Mouse (Mus musculus) left cerebral cortex, postnatal 4 days (tissue): Measurements from ENCODE around the gene Herc1. TPM values are rescaled to one million over a fixed set of nuclear protein-coding genes. Genes with fewer than 3 reads are reported as not detected.

ENCODE experiments used
- DNase-seq: peaks from one replicate; pipeline ENCODE4 v3.0.0-alpha.2; 2022
- intact Hi-C: fragments of 180-260 bp; cut with DNase I; formaldehyde crosslinking; loops from one replicate; pipeline ENCODE4 v1.15.1; 2025
- total RNA-seq, 2 experiments: library from RNA; stranded (reverse); gene quantifications; 2 replicates each; pipeline ENCODE4 v1.2.3; 2021

Gene Herc1
- total RNA-seq, 2 experiments from 2014 or later: 125 to 130 TPM

GRCm38 (mm10) chr9:66477785-66478184 is 127.5 kb downstream of the Herc1 start:
- intact Hi-C loops: no loop called here

GRCm38 (mm10) chr9:66483429-66483828 is 133.2 kb downstream of the Herc1 start:
- intact Hi-C loops: loop anchor here (10.0 kb wide), 1 partner anchor 69 kb away; no protein-coding TSS in a partner anchor
- DNase-seq: no peak

More at GRCm38 (mm10) chr9:66477785-66478184, 127.5 kb downstream of the Herc1 start:
- DNase-seq: no peak

GRCm38 (mm10) chr9:66488786-66489185 is 138.5 kb downstream of the Herc1 start:
- intact Hi-C loops: loop anchor here (10.0 kb wide), 1 partner anchor 74 kb away; no protein-coding TSS in a partner anchor
- DNase-seq: no peak

GRCm38 (mm10) chr9:66492361-66492760 is 142.1 kb downstream of the Herc1 start:
- intact Hi-C loops: no loop called here

GRCm38 (mm10) chr9:66493992-66494391 is 143.7 kb downstream of the Herc1 start:
- no peak for DNase-seq
- intact Hi-C loops: no loop called here

More at GRCm38 (mm10) chr9:66492361-66492760, 142.1 kb downstream of the Herc1 start:
- no peak for DNase-seq

GRCm38 (mm10) chr9:66501248-66501647 is 151.0 kb downstream of the Herc1 start:
- intact Hi-C loops: no loop called here
- DNase-seq: no peak

- intact Hi-C loops: no loop called here
- no peak for DNase-seq
These were observed 153.7 kb downstream of the Herc1 start for GRCm38 (mm10) chr9:66503879-66504411.

- no peak for DNase-seq
- intact Hi-C loops: no loop called here
These were observed 154.3 kb downstream of the Herc1 start for GRCm38 (mm10) chr9:66504518-66504917.

- DNase-seq: no peak
- intact Hi-C loops: no loop called here
These were observed 155.1 kb downstream of the Herc1 start for GRCm38 (mm10) chr9:66505141-66505917.

GRCm38 (mm10) chr9:66506011-66506410 is 155.8 kb downstream of the Herc1 start:
- intact Hi-C loops: no loop called here
- peak; percentile 46 for DNase-seq

- DNase-seq: no peak
- intact Hi-C loops: no loop called here
These were observed 156.2 kb downstream of the Herc1 start for GRCm38 (mm10) chr9:66506424-66506823.

- intact Hi-C loops: no loop called here
- DNase-seq: no peak
These were observed 157.4 kb downstream of the Herc1 start for GRCm38 (mm10) chr9:66507684-66508083.

GRCm38 (mm10) chr9:66508890-66509399 is 158.7 kb downstream of the Herc1 start:
- no peak for DNase-seq
- intact Hi-C loops: no loop called here

- peak; percentile 66 for DNase-seq
- intact Hi-C loops: loop anchor here (5.0 to 10.0 kb wide), 2 partner anchors 322 to 464 kb away; partner anchors contain the start of genes Aph1c and Lactb
These were observed 160.1 kb downstream of the Herc1 start for GRCm38 (mm10) chr9:66510351-66510841.

- peak; percentile 53 for DNase-seq
These were observed 160.7 kb downstream of the Herc1 start for GRCm38 (mm10) chr9:66510944-66511343.

GRCm38 (mm10) chr9:66511580-66512350 is 161.5 kb downstream of the Herc1 start:
- intact Hi-C loops: loop anchor here (5.0 to 10.0 kb wide), 2 partner anchors 321 to 463 kb away; partner anchors contain the start of genes Aph1c and Lactb
- peak; percentile 95 for DNase-seq

More at GRCm38 (mm10) chr9:66510944-66511343, 160.7 kb downstream of the Herc1 start:
- intact Hi-C loops: loop anchor here (5.0 to 10.0 kb wide), 2 partner anchors 321 to 464 kb away; partner anchors contain the start of genes Aph1c and Lactb

GRCm38 (mm10) chr9:66512351-66512671 is 162.1 kb downstream of the Herc1 start:
- intact Hi-C loops: loop anchor here (5.0 to 10.0 kb wide), 2 partner anchors 320 to 462 kb away; partner anchors contain the start of genes Aph1c and Lactb
- DNase-seq: peak; percentile 87

GRCm38 (mm10) chr9:66513150-66513549 is 162.9 kb downstream of the Herc1 start:
- intact Hi-C loops: loop anchor here (5.0 to 10.0 kb wide), 2 partner anchors 319 to 462 kb away; partner anchors contain the start of genes Aph1c and Lactb
- no peak for DNase-seq

GRCm38 (mm10) chr9:66513661-66514255 is 163.5 kb downstream of the Herc1 start:
- intact Hi-C loops: loop anchor here (5.0 to 10.0 kb wide), 2 partner anchors 319 to 461 kb away; partner anchors contain the start of genes Aph1c and Lactb

More at GRCm38 (mm10) chr9:66513661-66514255, 163.5 kb downstream of the Herc1 start:
- no peak for DNase-seq
